Mouse (Mus musculus) forebrain, embryonic 12.5 days (tissue): ENCODE results near the gene Elp4. TPM values are rescaled to one million over a fixed set of nuclear protein-coding genes. Genes with fewer than 3 reads are reported as not detected.

ENCODE experiments used
- ATAC-seq: fragments of 200-750 bp; cut with Nextera tagmentation; 2 replicates; pipeline ENCODE4 v1.8.0; 2017; ENCODE audit warnings: moderate TSS enrichment; ENCODE audit not compliant: low FRiP score
- H3K27ac ChIP-seq: fragments of 300-500 bp; sonication (generic); 2 replicates; pipeline ENCODE4 v1.5.1; 2016; ENCODE audit warnings: mild to moderate bottlenecking
- H3K27me3 ChIP-seq: fragments of 300-500 bp; sonication (generic); 2 replicates; pipeline ENCODE4 v1.6.1; 2016; ENCODE audit warnings: mild to moderate bottlenecking
- H3K36me3 ChIP-seq: fragments of 300-500 bp; sonication (generic); replicated peaks from 2 replicates; pipeline ENCODE4 v1.6.1; 2016; ENCODE audit warnings: mild to moderate bottlenecking
- H3K4me1 ChIP-seq: fragments of 300-500 bp; sonication (generic); 2 replicates; pipeline ENCODE4 v1.6.1; 2016
- H3K4me2 ChIP-seq: fragments of 300-500 bp; sonication (generic); 2 replicates; pipeline ENCODE4 v1.6.1; 2016; ENCODE audit warnings: mild to moderate bottlenecking, moderate library complexity
- H3K4me3 ChIP-seq: fragments of 300-500 bp; sonication (generic); replicated peaks from 2 replicates; pipeline ENCODE4 v1.5.1; 2016; ENCODE audit warnings: mild to moderate bottlenecking
- H3K9ac ChIP-seq: fragments of 300-500 bp; sonication (generic); 2 replicates; pipeline ENCODE4 v1.6.1; 2016; ENCODE audit warnings: mild to moderate bottlenecking
- H3K9me3 ChIP-seq: fragments of 300-500 bp; sonication (generic); 2 replicates; pipeline ENCODE4 v1.6.1; 2016
- WGBS: fragments of 180-500 bp; shearing (Covaris S2); methylation state at CpG from one replicate; pipeline ENCODE4 v1.1.7; 2016; 5-methylcytosine and 5-hydroxymethylcytosine counted together
- polyA plus RNA-seq: library from polyadenylated mRNA; unstranded; fragments of >200 nt; fragmentation: Nextera tagmentation; extraction: Ambion mirVana; gene quantifications from 2 replicates; pipeline ENCODE4 v1.2.1, GENCODE M21; 2016

Gene Elp4
- polyA plus RNA-seq, 1 experiment from 2014 or later = 59.1 TPM

DNA sequence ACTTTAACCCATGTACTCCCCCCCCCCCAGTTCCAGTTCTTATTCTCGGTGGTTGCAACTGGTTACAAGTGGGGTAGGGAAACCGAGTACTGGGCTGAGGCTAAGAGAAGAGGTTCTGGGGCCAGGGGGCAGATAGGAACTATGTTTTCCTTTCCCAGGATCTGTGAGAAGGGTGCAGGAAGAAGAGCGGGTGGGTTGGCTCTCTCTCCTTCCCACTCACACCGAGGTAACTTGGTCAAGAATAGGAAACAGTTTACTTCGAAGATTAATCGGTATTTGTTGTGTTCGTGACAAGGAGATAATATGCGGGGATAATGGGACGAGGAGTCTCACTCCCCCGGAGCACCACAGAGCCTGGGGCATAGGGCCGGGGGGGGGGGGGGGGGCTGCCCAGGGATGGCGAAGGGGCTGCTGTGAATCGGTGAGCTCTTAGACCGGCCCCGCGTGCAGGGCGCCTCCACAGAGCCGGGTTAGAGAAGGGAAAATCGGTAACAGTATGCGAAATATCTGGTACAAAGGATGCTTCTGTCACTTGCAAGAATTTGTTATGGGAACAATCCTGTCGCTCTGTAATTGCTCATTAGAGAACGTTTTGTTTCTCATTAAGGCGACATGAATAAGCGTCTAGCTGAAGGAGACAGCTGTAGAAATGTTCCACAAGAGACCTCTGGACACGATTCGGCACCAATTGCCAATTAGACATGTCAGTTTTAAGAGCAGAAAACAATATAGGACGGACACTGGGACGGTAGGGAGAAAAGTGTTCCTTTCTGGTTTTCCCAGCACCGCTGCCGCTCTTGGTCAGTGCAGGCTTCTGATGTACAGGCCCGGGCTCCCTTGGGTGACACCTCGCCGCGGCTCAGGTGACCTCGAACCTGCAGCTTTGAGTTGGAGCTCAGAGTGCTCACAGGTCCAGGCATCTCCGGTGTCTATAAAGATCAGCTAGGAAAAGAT, 217.7 kb downstream of the Elp4 start:
- Histone ChIP-seq H3K36me3 (peaks cover 21% of the 10 kb centered on the region), H3K27ac (peak overlapping the region; percentile 91), H3K9me3 (no peaks in the 10 kb centered on the region), H3K4me2 (peak overlapping the region; percentile 59), H3K4me3 (peak overlapping the region; percentile 28), H3K4me1 (peaks cover 79% of the 10 kb centered on the region), H3K9ac (peak overlapping the region; percentile 53; the same call in 1 of the 2 replicates), H3K27me3 (peaks cover 68% of the 10 kb centered on the region)
- peak; percentile 42; the same call in 1 of the 2 replicates for ATAC-seq
- 8% methylated on average over 36 of the region's 36 CpGs for WGBS

- peaks cover 82% of the 10 kb centered on the region for H3K4me1 ChIP-seq
- peaks cover 20% of the 10 kb centered on the region for H3K36me3 ChIP-seq
- H3K9ac ChIP-seq = no peak overlapping the region
- peak overlapping the region; percentile 28; the same call in 1 of the 2 replicates for H3K4me3 ChIP-seq
- H3K27ac ChIP-seq = peak overlapping the region; percentile 91
- no peak for ATAC-seq
- H3K27me3 ChIP-seq = peaks cover 68% of the 10 kb centered on the region
- peak overlapping the region; percentile 59 for H3K4me2 ChIP-seq
- 63% methylated on average over 11 of the region's 11 CpGs for WGBS
- H3K9me3 ChIP-seq = no peaks in the 10 kb centered on the region
These were observed 218.7 kb downstream of the Elp4 start for GRCm38 (mm10) chr2:105685651-105686050.

DNA sequence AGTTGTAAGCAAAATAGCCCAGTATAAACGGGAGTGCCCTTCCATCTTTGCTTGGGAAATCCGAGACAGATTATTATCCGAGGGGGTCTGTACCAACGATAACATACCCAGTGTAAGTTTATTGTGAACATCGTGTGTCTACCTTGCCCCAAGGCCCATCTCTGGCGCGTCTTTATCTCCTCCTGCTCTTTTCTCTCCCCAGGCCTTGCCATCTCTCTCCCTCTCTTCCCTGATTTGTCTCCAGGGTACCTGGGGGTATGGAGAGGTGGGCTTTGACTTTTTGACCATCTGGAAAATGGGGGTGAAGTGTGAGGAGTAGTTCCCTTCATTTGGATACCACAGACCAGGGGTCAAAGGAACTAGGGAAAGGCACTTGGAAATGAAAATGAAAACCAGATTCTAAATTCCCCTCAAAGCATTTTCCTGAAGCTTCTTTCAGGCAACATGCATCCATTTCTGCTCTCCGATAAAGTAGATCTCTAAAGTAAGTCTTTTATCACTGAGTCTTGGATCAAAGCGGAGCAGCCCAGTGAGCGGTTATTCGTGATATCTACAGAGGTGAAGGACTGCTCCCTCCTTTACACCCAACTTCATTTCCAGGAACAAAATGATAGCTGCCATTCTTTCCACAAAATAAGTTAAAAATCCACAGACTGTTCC, 219.2 kb downstream of the Elp4 start:
- Histone ChIP-seq H3K36me3 (peaks cover 20% of the 10 kb centered on the region), H3K9ac (0 out of 2 replicates have a peak overlapping the region, but pooled peaks have one; percentile 42), H3K4me3 (peak overlapping the region; percentile 4; the same call in 1 of the 2 replicates), H3K9me3 (no peaks in the 10 kb centered on the region), H3K4me1 (peaks cover 80% of the 10 kb centered on the region), H3K4me2 (peak overlapping the region; percentile 59), H3K27ac (peak overlapping the region; percentile 91; the same call in 1 of the 2 replicates), H3K27me3 (peaks cover 70% of the 10 kb centered on the region)
- 62% methylated on average over 11 of the region's 11 CpGs for WGBS
- no peak for ATAC-seq

- Histone ChIP-seq H3K36me3 (peaks cover 20% of the 10 kb centered on the region), H3K9ac (peak overlapping the region; percentile 50), H3K4me3 (peak overlapping the region; percentile 26), H3K4me2 (peak overlapping the region; percentile 73), H3K9me3 (no peaks in the 10 kb centered on the region), H3K4me1 (peaks cover 76% of the 10 kb centered on the region), H3K27ac (no peak overlapping the region; the same call in 1 of the 2 replicates), H3K27me3 (peaks cover 75% of the 10 kb centered on the region)
- no peak for ATAC-seq
- 14% methylated on average over 22 of the region's 22 CpGs for WGBS
These were observed 220.5 kb downstream of the Elp4 start for GRCm38 (mm10) chr2:105683771-105684410.

DNA sequence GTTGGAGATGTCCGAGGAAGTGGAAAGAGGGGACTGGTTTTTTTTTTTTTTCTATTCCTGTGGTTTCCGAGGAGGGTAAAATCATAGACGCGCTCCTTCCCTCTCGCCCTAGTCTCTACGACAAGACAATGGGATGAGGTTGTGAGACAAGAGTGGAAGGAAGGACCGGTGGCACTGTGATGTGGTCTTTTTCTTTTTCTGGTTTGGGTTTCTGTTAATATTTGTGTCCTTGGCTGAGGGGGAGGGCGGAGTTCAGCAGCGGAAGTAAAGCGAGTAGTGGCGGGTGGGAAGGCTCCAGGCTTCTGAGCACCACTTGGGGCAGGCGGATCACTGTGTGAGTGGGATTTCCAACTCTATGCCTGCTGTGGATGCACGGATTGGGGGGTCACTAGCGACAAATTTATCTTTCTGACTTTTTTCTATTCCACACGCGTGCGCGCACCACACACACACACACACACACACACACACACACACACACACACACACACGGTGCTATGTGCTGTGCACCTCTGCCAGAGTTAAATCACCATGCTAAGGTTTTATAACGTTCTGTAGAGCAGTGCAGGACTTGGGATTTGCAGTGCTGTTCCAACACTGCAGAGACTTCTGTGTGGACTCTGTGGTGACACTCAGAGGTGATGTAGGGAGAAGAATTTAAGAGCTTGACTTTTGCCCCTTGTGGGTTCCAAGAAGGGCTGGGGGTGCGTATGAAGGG, 221.6 kb downstream of the Elp4 start:
- peak overlapping the region; percentile 73 for H3K4me2 ChIP-seq
- no peak for ATAC-seq
- peaks cover 79% of the 10 kb centered on the region for H3K27me3 ChIP-seq
- peaks cover 68% of the 10 kb centered on the region for H3K4me1 ChIP-seq
- 8% methylated on average over 21 of the region's 21 CpGs for WGBS
- peak overlapping the region; percentile 73 for H3K9ac ChIP-seq
- H3K9me3 ChIP-seq = no peaks in the 10 kb centered on the region
- H3K27ac ChIP-seq = peak overlapping the region; percentile 96
- peaks cover 20% of the 10 kb centered on the region for H3K36me3 ChIP-seq
- peak overlapping the region; percentile 80 for H3K4me3 ChIP-seq

GRCm38 (mm10) chr2:105682011-105682501, 222.3 kb downstream of the Elp4 start:
- Histone ChIP-seq H3K4me3 (peak overlapping the region; percentile 80), H3K27me3 (peaks cover 74% of the 10 kb centered on the region), H3K9ac (peak overlapping the region; percentile 73), H3K9me3 (no peaks in the 10 kb centered on the region), H3K4me2 (peak overlapping the region; percentile 73), H3K27ac (peak overlapping the region; percentile 96), H3K36me3 (peaks cover 20% of the 10 kb centered on the region), H3K4me1 (peaks cover 61% of the 10 kb centered on the region)
- under 1% methylated on average over 23 of the region's 23 CpGs for WGBS
- peak; percentile 47; the same call in 1 of the 2 replicates for ATAC-seq

DNA sequence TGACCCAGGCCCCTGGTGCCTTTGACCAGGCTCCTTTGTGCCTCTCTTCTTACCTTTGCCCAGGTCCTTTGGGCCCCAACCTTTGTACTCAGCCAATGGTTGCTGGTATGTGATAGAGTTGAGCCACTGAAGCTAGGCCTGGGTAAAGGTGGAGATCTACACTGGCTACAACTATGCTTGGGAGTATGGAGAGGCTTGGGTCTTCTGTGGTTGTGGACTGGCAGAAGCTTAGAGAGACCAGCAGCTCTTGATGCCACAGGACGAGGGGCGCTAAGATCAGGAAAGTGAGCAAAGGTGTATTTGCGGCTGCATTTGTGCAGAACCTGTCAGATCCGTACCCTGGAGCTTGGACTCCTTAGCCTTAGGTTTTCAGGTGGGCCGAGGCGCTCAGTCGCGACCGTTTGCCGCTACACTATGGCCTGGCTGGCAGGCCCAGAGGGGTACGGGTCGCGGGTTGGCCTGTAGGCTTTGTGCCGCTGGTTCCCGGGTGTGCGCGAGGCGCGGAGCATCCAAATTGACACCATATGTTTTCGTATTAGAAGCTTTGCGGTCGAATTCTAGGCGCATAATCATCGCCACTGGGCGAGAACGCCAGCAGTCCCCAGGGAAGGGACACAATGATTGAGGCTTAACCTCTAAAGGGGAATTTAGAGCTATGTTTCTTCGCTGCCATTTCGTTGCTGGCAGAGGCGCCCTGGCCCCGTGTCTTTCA, 223.2 kb downstream of the Elp4 start:
- Histone ChIP-seq H3K4me1 (peaks cover 58% of the 10 kb centered on the region), H3K4me3 (peak overlapping the region; percentile 80), H3K9me3 (no peaks in the 10 kb centered on the region), H3K27ac (peak overlapping the region; percentile 96), H3K9ac (peak overlapping the region; percentile 73), H3K27me3 (peaks cover 66% of the 10 kb centered on the region), H3K36me3 (peaks cover 18% of the 10 kb centered on the region), H3K4me2 (peak overlapping the region; percentile 73)
- ATAC-seq = peak; percentile 7; the same call in 1 of the 2 replicates
- 2% methylated on average over 30 of the region's 30 CpGs for WGBS

DNA sequence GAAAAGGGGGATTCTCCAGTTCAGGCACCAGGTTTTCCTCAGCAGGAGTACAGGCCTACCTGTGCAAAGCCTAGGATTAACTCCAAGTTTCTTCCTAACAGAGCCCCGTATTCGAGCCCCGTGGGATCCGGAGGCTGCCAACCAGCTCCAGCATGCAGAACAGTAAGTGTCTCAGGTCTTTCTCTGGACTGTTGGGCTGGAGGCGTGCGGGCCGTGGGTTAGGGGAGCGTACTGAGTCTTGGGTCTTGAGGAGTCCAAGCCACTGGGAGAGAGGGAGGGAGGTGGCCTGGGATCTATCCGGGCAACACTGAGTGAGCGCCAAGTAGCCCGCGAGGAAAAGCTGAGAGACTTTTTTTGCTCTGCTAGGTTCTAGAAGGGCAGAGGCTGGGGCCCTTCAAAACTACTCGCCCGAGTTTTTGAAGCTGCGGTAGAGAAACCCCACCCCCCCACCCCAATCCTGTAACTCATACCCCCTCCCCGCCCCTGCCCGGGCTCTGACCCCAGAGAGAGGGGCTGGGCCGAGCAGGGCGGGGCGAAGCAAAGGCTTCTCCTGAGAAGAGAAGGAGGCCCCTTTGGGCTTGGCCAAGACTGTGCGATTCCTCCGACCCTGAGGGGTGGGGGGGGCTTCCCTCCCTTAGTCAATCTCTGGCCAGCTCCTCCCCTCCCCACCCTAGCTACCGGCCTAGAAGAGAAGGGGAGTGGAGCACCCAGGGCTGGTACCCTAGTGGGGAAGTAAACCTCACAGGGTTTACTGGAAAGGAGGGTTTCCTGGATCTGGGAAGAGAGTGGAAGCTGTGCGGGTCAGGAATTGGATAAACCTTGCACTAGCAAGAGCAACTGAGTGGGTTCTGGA, 224.0 kb downstream of the Elp4 start:
- Histone ChIP-seq H3K4me3 (peak overlapping the region; percentile 80), H3K36me3 (peaks cover 10% of the 10 kb centered on the region; the same call in 1 of the 2 replicates), H3K27me3 (peaks cover 58% of the 10 kb centered on the region), H3K4me2 (peak overlapping the region; percentile 73), H3K4me1 (peaks cover 56% of the 10 kb centered on the region), H3K9me3 (no peaks in the 10 kb centered on the region), H3K27ac (peak overlapping the region; percentile 96), H3K9ac (peak overlapping the region; percentile 73)
- 6% methylated on average over 23 of the region's 24 CpGs for WGBS
- peak; percentile 80 for ATAC-seq

- Histone ChIP-seq H3K27ac (peak overlapping the region; percentile 96), H3K36me3 (0 out of 2 replicates have a peak, but pooled peaks cover 4% of the 10 kb centered on the region), H3K4me2 (peak overlapping the region; percentile 73), H3K9me3 (no peaks in the 10 kb centered on the region), H3K27me3 (peaks cover 58% of the 10 kb centered on the region), H3K4me3 (peak overlapping the region; percentile 80), H3K4me1 (peaks cover 66% of the 10 kb centered on the region), H3K9ac (peak overlapping the region; percentile 73)
- ATAC-seq = no peak
- WGBS = 0% methylated on average over 2 of the region's 2 CpGs
These were observed 225.0 kb downstream of the Elp4 start for GRCm38 (mm10) chr2:105679331-105679730.

GRCm38 (mm10) chr2:105678880-105679321, 225.5 kb downstream of the Elp4 start:
- no peak for ATAC-seq
- H3K27ac ChIP-seq = peak overlapping the region; percentile 96
- WGBS = 3% methylated on average over 7 of the region's 7 CpGs
- H3K4me3 ChIP-seq = peak overlapping the region; percentile 80
- peaks cover 61% of the 10 kb centered on the region for H3K27me3 ChIP-seq
- peaks cover 67% of the 10 kb centered on the region for H3K4me1 ChIP-seq
- H3K9ac ChIP-seq = peak overlapping the region; percentile 73
- 0 out of 2 replicates have a peak, but pooled peaks cover under 1% of the 10 kb centered on the region for H3K36me3 ChIP-seq
- H3K9me3 ChIP-seq = no peaks in the 10 kb centered on the region
- peak overlapping the region; percentile 73 for H3K4me2 ChIP-seq
